Mouse (Mus musculus): ENCODE results near the gene Ttc23l.

DNA sequence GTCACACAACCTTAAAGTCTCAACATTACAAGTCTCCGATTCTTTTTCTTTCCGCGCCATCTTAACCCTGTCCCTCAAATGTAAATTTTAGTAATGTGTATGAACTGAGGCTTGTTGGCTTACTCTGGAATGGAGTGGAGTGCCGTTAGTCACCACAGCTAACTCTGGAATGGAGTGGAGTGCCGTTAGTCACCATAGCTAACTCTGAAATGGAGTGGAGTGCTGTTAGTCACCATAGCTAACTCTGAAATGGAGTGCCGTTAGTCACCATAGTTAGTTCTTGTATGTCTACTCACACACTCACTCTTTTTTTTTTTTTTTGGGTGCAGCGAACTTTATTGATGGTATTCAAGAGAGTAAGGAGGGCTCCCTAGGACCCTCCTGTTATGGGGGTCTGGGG lies 1.5 kb upstream of the Ttc23l start:
- TF ChIP-seq GATA1 (IDR thresholded peaks at IDR 0.05; ENCODE audit: low read depth, low read length) (no peak), HCFC1 (IDR thresholded peaks at IDR 0.05; ENCODE audit: low read depth, low read length) (no peak), CTCF (IDR thresholded peaks at IDR 0.05 in 2 of 3, conservative IDR thresholded peaks at IDR 0.05 in 1 of 3; ENCODE audit: control insufficient read depth in 1 of 3, insufficient read depth in 1 of 3, low read depth in 2 of 3, low read length in 3 of 3, poor library complexity in 1 of 3, severe bottlenecking in 1 of 3) (no peak)

Data from MEL (cell line).